In the genomic region with DNA sequence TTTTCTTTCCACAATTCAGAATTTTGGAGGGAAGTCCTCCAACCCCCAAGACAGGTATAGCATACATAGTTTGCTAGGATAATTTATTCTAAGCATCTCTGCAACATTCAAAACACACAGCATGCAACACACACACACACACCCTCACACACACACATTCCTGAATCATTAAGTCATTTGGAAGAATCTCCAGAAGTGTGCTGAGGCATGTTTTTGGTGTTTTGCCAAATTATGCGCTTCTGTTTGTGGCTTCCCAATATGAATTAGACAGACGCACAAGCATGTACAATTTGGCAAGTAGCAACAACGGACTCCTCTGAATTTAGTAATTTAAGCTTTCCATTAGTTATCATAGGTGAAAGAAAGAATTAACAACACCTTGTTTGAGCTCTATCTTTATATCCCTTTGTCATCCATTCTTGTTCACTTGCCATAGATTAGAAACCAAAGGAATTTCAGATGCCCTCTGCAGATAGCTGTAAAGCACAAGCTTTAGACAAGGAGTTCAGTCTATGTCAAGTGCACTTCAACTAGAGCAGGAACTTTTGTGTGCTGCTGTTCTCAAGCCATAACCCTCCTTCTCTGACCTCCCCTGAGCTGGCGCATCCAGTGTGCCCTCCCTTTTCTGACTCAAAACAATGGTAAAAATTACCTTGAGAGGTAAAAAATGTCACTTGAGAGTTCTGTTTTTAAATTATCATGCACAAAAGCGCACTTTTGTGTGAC, we compare ENCODE assay signal across 15 mouse cellular contexts.
A peak's percentile ranks its signal among the peaks of the same experiment; 100 is the strongest.
DNase-seq lines count a peak whose midpoint lies in the region; ATAC-seq and TF ChIP-seq lines count a peak whose summit lies in the region.
"Had no signal": no experiment of that assay in that cellular context is flagged by ENCODE, and none has a peak within 500 bp of the region (broad histone marks: within the 10 kb centered on the region; RNA-seq: fewer than 3 reads in every experiment).

No protein-coding gene starts in this region.

- H3K4me1 ChIP-seq in heart, adult 2 months (ENCODE audit: control insufficient read depth, insufficient read depth, low read length) = peaks cover 34% of the 10 kb centered on the region
- peaks cover 66% of the 10 kb centered on the region for H3K4me1 ChIP-seq in lung, embryonic 16.5 days (replicated peaks; ENCODE audit: control insufficient read depth, insufficient read depth, low read length)
- H3K4me1 ChIP-seq in embryonic facial prominence, embryonic 15.5 days = peaks cover 60% of the 10 kb centered on the region
- H3K4me1 ChIP-seq: hindbrain, embryonic 10.5 days had no signal

- peaks cover 51% of the 10 kb centered on the region for H3K36me3 ChIP-seq in heart, adult 2 months (ENCODE audit: control insufficient read depth, insufficient read depth, low read length)
- no peaks in the 10 kb centered on the region for H3K36me3 ChIP-seq in lung, embryonic 16.5 days (ENCODE audit: control insufficient read depth, insufficient read depth, low read length)
- H3K36me3 ChIP-seq in embryonic facial prominence, embryonic 15.5 days = no peaks in the 10 kb centered on the region
- H3K36me3 ChIP-seq: hindbrain, embryonic 10.5 days had no signal

- no peak for TF ChIP-seq POLR2A in heart, adult 2 months (IDR thresholded peaks at IDR 0.05; ENCODE audit: insufficient read depth, low read depth, low read length)

- no peak for TF ChIP-seq CTCF in heart, adult 2 months (IDR thresholded peaks at IDR 0.05)

- H3K4me2 ChIP-seq in lung, embryonic 16.5 days (ENCODE audit: low read depth, low read length) = no peak overlapping the region
- no peak overlapping the region for H3K4me2 ChIP-seq in embryonic facial prominence, embryonic 15.5 days (replicated peaks)

- no peaks in the 10 kb centered on the region for H3K27me3 ChIP-seq in heart, adult 2 months (ENCODE audit: control insufficient read depth, insufficient read depth, low read length)
- H3K27me3 ChIP-seq in lung, embryonic 16.5 days (ENCODE audit: control insufficient read depth, insufficient read depth, low read depth, low read length) = no peaks in the 10 kb centered on the region
- no peaks in the 10 kb centered on the region for H3K27me3 ChIP-seq in embryonic facial prominence, embryonic 15.5 days
- H3K27me3 ChIP-seq: CH12.LX had no signal

- WGBS in heart, adult 2 months = 32% methylated on average over 5 of the region's 5 CpGs
- 27% methylated on average over 5 of the region's 5 CpGs for WGBS in lung, embryonic 16.5 days
- 57% methylated on average over 5 of the region's 5 CpGs for WGBS in embryonic facial prominence, embryonic 15.5 days

- H3K9me3 ChIP-seq in lung, embryonic 16.5 days (ENCODE audit: control insufficient read depth, low read length) = no peaks in the 10 kb centered on the region
- H3K9me3 ChIP-seq in embryonic facial prominence, embryonic 15.5 days (replicated peaks) = no peaks in the 10 kb centered on the region
- H3K9me3 ChIP-seq: hindbrain, embryonic 10.5 days had no signal

- no peak overlapping the region for H3K9ac ChIP-seq in heart, adult 2 months (ENCODE audit: low read depth, low read length)
- peak overlapping the region; percentile 9; the same call in 1 of the 2 replicates for H3K9ac ChIP-seq in lung, embryonic 16.5 days (ENCODE audit: low read length)
- H3K9ac ChIP-seq in embryonic facial prominence, embryonic 15.5 days = no peak overlapping the region
- H3K9ac ChIP-seq: liver, embryonic 14.5 days had no signal

- no peak for TF ChIP-seq EP300 in heart, adult 2 months (IDR thresholded peaks at IDR 0.05; ENCODE audit: insufficient read depth, low read depth, low read length)

- DNase-seq in heart, adult 2 months = no peak
- no peak for DNase-seq in heart, adult 9 months (ENCODE audit: low spot score in 2 of 2)
- DNase-seq in lung, postnatal 4 days = no peak
- DNase-seq in lung, postnatal 36 days = peak; percentile 63
- DNase-seq in left cerebral cortex, postnatal 14 days (ENCODE audit: low spot score in 2 of 2) = no peak
- no peak for DNase-seq in thymus, postnatal 25 days
- DNase-seq: cerebellum, adult 2 months; layer of hippocampus, postnatal 36 days; thymus, adult 2 months had no signal

- ATAC-seq in lung, embryonic 16.5 days (ENCODE audit: low read depth) = peak; percentile 52; the same call in 1 of the 2 replicates
- no peak for ATAC-seq in embryonic facial prominence, embryonic 15.5 days (ENCODE audit: insufficient number of reproducible peaks, low FRiP score, low TSS enrichment, low read depth)
- ATAC-seq: midbrain, embryonic 16.5 days had no signal

- intact Hi-C loops in heart, adult 2 months (cut with DNase I) = no loop called here
- intact Hi-C loops in left cerebral cortex, postnatal 14 days (cut with DNase I) = no loop called here

- peak overlapping the region; percentile 61 for H3K27ac ChIP-seq in heart, adult 2 months
- H3K27ac ChIP-seq in lung, embryonic 16.5 days (ENCODE audit: low read length) = peak overlapping the region; percentile 14
- H3K27ac ChIP-seq in embryonic facial prominence, embryonic 15.5 days (replicated peaks) = peak overlapping the region; percentile 68; the same call in 1 of the 2 replicates
- H3K27ac ChIP-seq: hindbrain, embryonic 10.5 days; liver, embryonic 14.5 days had no signal

- H3K79me2 ChIP-seq in heart, adult 2 months (replicated peaks; ENCODE audit: control insufficient read depth, insufficient read depth, low read length) = peaks cover 6% of the 10 kb centered on the region

- H3K4me3 ChIP-seq in heart, adult 2 months = no peak overlapping the region
- no peak overlapping the region for H3K4me3 ChIP-seq in lung, embryonic 16.5 days (ENCODE audit: low read length)
- H3K4me3 ChIP-seq in embryonic facial prominence, embryonic 15.5 days (replicated peaks) = no peak overlapping the region
- H3K4me3 ChIP-seq: hindbrain, embryonic 10.5 days had no signal

Comparison
In these comparisons a context has a peak if more than half of its experiments do, and no peak if none do; other contexts are left out.
1. H3K27ac ChIP-seq: peak in every context shown above with its lines; median percentile 68 in embryonic facial prominence, embryonic 15.5 days; 61 in heart, adult 2 months; 14 in lung, embryonic 16.5 days.